Mouse (Mus musculus): ENCODE data around the gene Ezh1.

DNA sequence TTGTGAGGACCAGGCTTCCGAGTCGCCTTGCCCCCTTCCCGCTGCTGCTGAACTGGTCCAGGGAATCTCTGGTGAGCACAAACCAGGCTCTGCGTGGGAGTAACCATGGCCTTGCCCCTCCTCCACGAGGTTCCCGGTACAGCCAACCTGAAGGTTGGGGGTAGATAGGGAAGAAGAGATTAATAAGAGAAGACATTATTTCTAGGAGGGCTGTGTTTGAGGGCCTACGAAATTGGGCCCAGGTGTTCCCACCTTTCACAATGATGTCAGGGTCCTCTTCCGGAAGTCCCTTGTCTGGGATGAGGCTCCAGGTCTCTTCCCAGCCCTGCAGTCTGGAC is 58.3 kb downstream of the Ezh1 start:
- no peak for TF ChIP-seq CTCF (conservative IDR thresholded peaks at IDR 0.05; ENCODE audit: insufficient read depth, insufficient read length, low read depth, low read length)
- no peak for TF ChIP-seq POLR2A (IDR thresholded peaks at IDR 0.05; ENCODE audit: low read depth, low read length)
